Mouse (Mus musculus): ENCODE data around the gene Bmp2k. TPM values are rescaled to one million over a fixed set of nuclear protein-coding genes. Genes with fewer than 3 reads are reported as not detected.

Bmp2k gene
- polyA plus RNA-seq, 1 experiment from 2014 or later, result 57.2 TPM

- peaks cover 98% of the 10 kb centered on the region for H3K36me3 ChIP-seq
- no peak for ATAC-seq
- no peak overlapping the region for H3K9ac ChIP-seq
- no peak overlapping the region for H3K4me3 ChIP-seq
- 79% methylated on average over 1 of the region's 1 CpGs for WGBS (ENCODE audit: insufficient replicate concordance)
- 0 out of 2 replicates have a peak, but pooled peaks cover 4% of the 10 kb centered on the region for H3K4me1 ChIP-seq
- no peaks in the 10 kb centered on the region for H3K27me3 ChIP-seq (replicated peaks)
- H3K27ac ChIP-seq, result no peak overlapping the region
- no peaks in the 10 kb centered on the region for H3K9me3 ChIP-seq (replicated peaks)
- H3K4me2 ChIP-seq, result no peak overlapping the region
Measured at GRCm38 (mm10) chr5:97062041-97062440, 64.6 kb downstream of the Bmp2k start.

- ATAC-seq, result no peak
- no peaks in the 10 kb centered on the region for H3K27me3 ChIP-seq (replicated peaks)
- H3K36me3 ChIP-seq, result peaks cover 96% of the 10 kb centered on the region
- H3K4me1 ChIP-seq, result 0 out of 2 replicates have a peak, but pooled peaks cover 3% of the 10 kb centered on the region
- H3K4me2 ChIP-seq, result no peak overlapping the region
- no peak overlapping the region for H3K9ac ChIP-seq
- H3K4me3 ChIP-seq, result no peak overlapping the region
- WGBS (ENCODE audit: insufficient replicate concordance), result 85% methylated on average over 4 of the region's 4 CpGs
- H3K27ac ChIP-seq, result no peak overlapping the region
- H3K9me3 ChIP-seq (replicated peaks), result no peaks in the 10 kb centered on the region
Measured at GRCm38 (mm10) chr5:97065746-97066145, 68.3 kb downstream of the Bmp2k start.

- WGBS (ENCODE audit: insufficient replicate concordance), result 90% methylated on average over 11 of the region's 11 CpGs
Measured at GRCm38 (mm10) chr5:97075476-97076151, 78.1 kb downstream of the Bmp2k start.

GRCm38 (mm10) chr5:97076167-97076566 lies 78.7 kb downstream of the Bmp2k start:
- H3K27me3 ChIP-seq (replicated peaks), result no peaks in the 10 kb centered on the region
- H3K36me3 ChIP-seq, result peaks cover 91% of the 10 kb centered on the region
- H3K4me2 ChIP-seq, result no peak overlapping the region
- H3K4me1 ChIP-seq, result no peaks in the 10 kb centered on the region; the same call in 1 of the 2 replicates
- no peak overlapping the region for H3K4me3 ChIP-seq
- no peak overlapping the region for H3K27ac ChIP-seq
- ATAC-seq, result no peak
- 92% methylated on average over 5 of the region's 5 CpGs for WGBS (ENCODE audit: insufficient replicate concordance)
- H3K9me3 ChIP-seq (replicated peaks), result no peaks in the 10 kb centered on the region
- no peak overlapping the region for H3K9ac ChIP-seq

More at GRCm38 (mm10) chr5:97075476-97076151, 78.1 kb downstream of the Bmp2k start:
- Histone ChIP-seq H3K27me3 (replicated peaks) (no peaks in the 10 kb centered on the region), H3K4me1 (no peaks in the 10 kb centered on the region; the same call in 1 of the 2 replicates), H3K4me2 (no peak overlapping the region), H3K27ac (no peak overlapping the region), H3K36me3 (peaks cover 91% of the 10 kb centered on the region), H3K4me3 (no peak overlapping the region), H3K9me3 (replicated peaks) (no peaks in the 10 kb centered on the region), H3K9ac (no peak overlapping the region)
- ATAC-seq, result no peak

- Histone ChIP-seq H3K27ac (no peak overlapping the region), H3K9me3 (replicated peaks) (no peaks in the 10 kb centered on the region), H3K4me2 (no peak overlapping the region), H3K9ac (no peak overlapping the region), H3K36me3 (peaks cover 96% of the 10 kb centered on the region), H3K4me1 (no peaks in the 10 kb centered on the region; the same call in 1 of the 2 replicates), H3K4me3 (no peak overlapping the region), H3K27me3 (replicated peaks) (no peaks in the 10 kb centered on the region)
- no peak for ATAC-seq
- 83% methylated on average over 7 of the region's 7 CpGs for WGBS (ENCODE audit: insufficient replicate concordance)
Measured at GRCm38 (mm10) chr5:97077676-97078075, 80.2 kb downstream of the Bmp2k start.

GRCm38 (mm10) chr5:97078641-97079040 lies 81.2 kb downstream of the Bmp2k start:
- Histone ChIP-seq H3K4me1 (no peaks in the 10 kb centered on the region; the same call in 1 of the 2 replicates), H3K9ac (no peak overlapping the region), H3K4me2 (no peak overlapping the region), H3K4me3 (no peak overlapping the region), H3K27ac (no peak overlapping the region), H3K36me3 (peaks cover 96% of the 10 kb centered on the region), H3K9me3 (replicated peaks) (no peaks in the 10 kb centered on the region), H3K27me3 (replicated peaks) (no peaks in the 10 kb centered on the region)
- ATAC-seq, result no peak
- WGBS (ENCODE audit: insufficient replicate concordance), result 75% methylated on average over 5 of the region's 5 CpGs

GRCm38 (mm10) chr5:97081481-97081880 lies 84.0 kb downstream of the Bmp2k start:
- Histone ChIP-seq H3K4me1 (no peaks in the 10 kb centered on the region; the same call in 1 of the 2 replicates), H3K9me3 (replicated peaks) (no peaks in the 10 kb centered on the region), H3K4me3 (no peak overlapping the region), H3K36me3 (peaks cover 97% of the 10 kb centered on the region), H3K4me2 (no peak overlapping the region), H3K27me3 (replicated peaks) (no peaks in the 10 kb centered on the region), H3K9ac (no peak overlapping the region), H3K27ac (no peak overlapping the region)
- no peak for ATAC-seq
- WGBS (ENCODE audit: insufficient replicate concordance), result 83% methylated on average over 3 of the region's 3 CpGs

GRCm38 (mm10) chr5:97083701-97084100 lies 86.2 kb downstream of the Bmp2k start:
- no peaks in the 10 kb centered on the region for H3K27me3 ChIP-seq (replicated peaks)
- no peak overlapping the region for H3K9ac ChIP-seq
- no peak for ATAC-seq
- peaks cover 97% of the 10 kb centered on the region for H3K36me3 ChIP-seq
- no peak overlapping the region for H3K27ac ChIP-seq
- H3K4me1 ChIP-seq, result no peaks in the 10 kb centered on the region; the same call in 1 of the 2 replicates
- 84% methylated on average over 6 of the region's 6 CpGs for WGBS (ENCODE audit: insufficient replicate concordance)
- H3K4me2 ChIP-seq, result no peak overlapping the region
- no peaks in the 10 kb centered on the region for H3K9me3 ChIP-seq (replicated peaks)
- H3K4me3 ChIP-seq, result no peak overlapping the region

- Histone ChIP-seq H3K27me3 (replicated peaks) (no peaks in the 10 kb centered on the region), H3K27ac (no peak overlapping the region), H3K9me3 (replicated peaks) (no peaks in the 10 kb centered on the region), H3K4me2 (no peak overlapping the region), H3K9ac (no peak overlapping the region), H3K4me1 (no peaks in the 10 kb centered on the region), H3K4me3 (no peak overlapping the region), H3K36me3 (peaks cover 97% of the 10 kb centered on the region)
- 91% methylated on average over 4 of the region's 4 CpGs for WGBS (ENCODE audit: insufficient replicate concordance)
- ATAC-seq, result no peak
Measured at GRCm38 (mm10) chr5:97084541-97084940, 87.1 kb downstream of the Bmp2k start.

- no peaks in the 10 kb centered on the region for H3K4me1 ChIP-seq
- no peak overlapping the region for H3K4me2 ChIP-seq
- ATAC-seq, result no peak
- H3K4me3 ChIP-seq, result no peak overlapping the region
- WGBS (ENCODE audit: insufficient replicate concordance), result 88% methylated on average over 6 of the region's 6 CpGs
- no peak overlapping the region for H3K9ac ChIP-seq
- H3K36me3 ChIP-seq, result peaks cover 98% of the 10 kb centered on the region
- no peaks in the 10 kb centered on the region for H3K27me3 ChIP-seq (replicated peaks)
- no peaks in the 10 kb centered on the region for H3K9me3 ChIP-seq (replicated peaks)
- no peak overlapping the region for H3K27ac ChIP-seq
Measured at GRCm38 (mm10) chr5:97085071-97085470, 87.6 kb downstream of the Bmp2k start.

GRCm38 (mm10) chr5:97087030-97087630 lies 89.6 kb downstream of the Bmp2k start:
- no peak for ATAC-seq
- Histone ChIP-seq H3K4me3 (no peak overlapping the region), H3K4me1 (no peaks in the 10 kb centered on the region), H3K27me3 (replicated peaks) (no peaks in the 10 kb centered on the region), H3K36me3 (peaks cover 90% of the 10 kb centered on the region), H3K9ac (no peak overlapping the region), H3K9me3 (replicated peaks) (no peaks in the 10 kb centered on the region), H3K4me2 (no peak overlapping the region), H3K27ac (no peak overlapping the region)
- 91% methylated on average over 24 of the region's 24 CpGs for WGBS (ENCODE audit: insufficient replicate concordance)

GRCm38 (mm10) chr5:97087746-97088145 lies 90.3 kb downstream of the Bmp2k start:
- Histone ChIP-seq H3K9me3 (replicated peaks) (no peaks in the 10 kb centered on the region), H3K36me3 (peaks cover 90% of the 10 kb centered on the region), H3K9ac (no peak overlapping the region), H3K4me2 (no peak overlapping the region), H3K27ac (no peak overlapping the region), H3K27me3 (replicated peaks) (no peaks in the 10 kb centered on the region), H3K4me3 (no peak overlapping the region), H3K4me1 (no peaks in the 10 kb centered on the region)
- 93% methylated on average over 16 of the region's 16 CpGs for WGBS (ENCODE audit: insufficient replicate concordance)
- ATAC-seq, result no peak

All from liver, embryonic 12.5 days (tissue).